Mouse (Mus musculus): ENCODE results near the gene Prex1. TPM values are rescaled to one million over a fixed set of nuclear protein-coding genes. Genes with fewer than 3 reads are reported as not detected.
"Not testable (repeated sequence)": the region's sequence is repeated elsewhere in the genome, so short reads cannot be mapped to it uniquely, and the experiment has no call there.

Prex1 gene
- 15.8 and 20.1 TPM in 2 replicates for polyA plus RNA-seq (2012; rRNA removed)

- under 1% methylated on average over 69 of the region's 69 CpGs for WGBS
- Histone ChIP-seq H3K27me3 (ENCODE audit: control insufficient read depth, insufficient read depth, low read length) (peaks cover 13% of the 10 kb centered on the region), H3K4me1 (ENCODE audit: control insufficient read depth, insufficient read depth, insufficient read length, low read length) (peaks cover 7% of the 10 kb centered on the region), H3K27ac (ENCODE audit: insufficient read depth, low read depth, low read length) (peak within 1 kb of the TSS; percentile 50), H3K4me3 (ENCODE audit: low read depth, low read length) (peak within 1 kb of the TSS; percentile 79), H3K36me3 (ENCODE audit: control insufficient read depth, insufficient read depth, low read length) (no peaks in the 10 kb centered on the region)
- no peak for TF ChIP-seq CTCF (IDR thresholded peaks at IDR 0.05; ENCODE audit: extremely low read depth, insufficient read length, insufficient replicate concordance, low read depth, low read length)
- no peak; the same call in 1 of the 2 replicates for TF ChIP-seq POLR2A (IDR thresholded peaks at IDR 0.05; ENCODE audit: low read depth, low read length)
Measured at GRCm38 (mm10) chr2:166713690-166714426, at the start of gene Prex1. TSS of gene Prex1 (minus strand) at chr2:166713832.

GRCm38 (mm10) chr2:166757969-166758368 lies 44.3 kb upstream of the Prex1 start:
- WGBS = 15% methylated on average over 3 of the region's 3 CpGs
- no peak overlapping the region for H3K27ac ChIP-seq (ENCODE audit: insufficient read depth, low read depth, low read length)
- TF ChIP-seq CTCF (IDR thresholded peaks at IDR 0.05; ENCODE audit: extremely low read depth, insufficient read length, insufficient replicate concordance, low read depth, low read length) (no peak), POLR2A (IDR thresholded peaks at IDR 0.05; ENCODE audit: low read depth, low read length) (no peak)

GRCm38 (mm10) chr2:166754760-166755159 lies 41.1 kb upstream of the Prex1 start:
- no peak for TF ChIP-seq CTCF (IDR thresholded peaks at IDR 0.05; ENCODE audit: extremely low read depth, insufficient read length, insufficient replicate concordance, low read depth, low read length)
- TF ChIP-seq POLR2A (IDR thresholded peaks at IDR 0.05; ENCODE audit: low read depth, low read length) = no peak
- H3K36me3 ChIP-seq (ENCODE audit: control insufficient read depth, insufficient read depth, low read length) = no peaks in the 10 kb centered on the region
- WGBS = 81% methylated on average over 7 of the region's 7 CpGs
- no peaks in the 10 kb centered on the region for H3K27me3 ChIP-seq (ENCODE audit: control insufficient read depth, insufficient read depth, low read length)
- no peak overlapping the region for H3K27ac ChIP-seq (ENCODE audit: insufficient read depth, low read depth, low read length)
- H3K4me1 ChIP-seq (ENCODE audit: control insufficient read depth, insufficient read depth, insufficient read length, low read length) = no peaks in the 10 kb centered on the region
- no peak overlapping the region for H3K4me3 ChIP-seq (ENCODE audit: low read depth, low read length)

More at GRCm38 (mm10) chr2:166757969-166758368, 44.3 kb upstream of the Prex1 start:
- H3K36me3 ChIP-seq (ENCODE audit: control insufficient read depth, insufficient read depth, low read length) = no peaks in the 10 kb centered on the region
- no peak overlapping the region for H3K4me3 ChIP-seq (ENCODE audit: low read depth, low read length)
- H3K4me1 ChIP-seq (ENCODE audit: control insufficient read depth, insufficient read depth, insufficient read length, low read length) = no peaks in the 10 kb centered on the region
- no peaks in the 10 kb centered on the region for H3K27me3 ChIP-seq (ENCODE audit: control insufficient read depth, insufficient read depth, low read length)

- TF ChIP-seq POLR2A (IDR thresholded peaks at IDR 0.05; ENCODE audit: low read depth, low read length) (no peak), CTCF (IDR thresholded peaks at IDR 0.05; ENCODE audit: extremely low read depth, insufficient read length, insufficient replicate concordance, low read depth, low read length) (no peak)
- Histone ChIP-seq H3K27ac (ENCODE audit: insufficient read depth, low read depth, low read length) (no peak overlapping the region), H3K4me1 (ENCODE audit: control insufficient read depth, insufficient read depth, insufficient read length, low read length) (no peaks in the 10 kb centered on the region), H3K36me3 (ENCODE audit: control insufficient read depth, insufficient read depth, low read length) (no peaks in the 10 kb centered on the region), H3K4me3 (ENCODE audit: low read depth, low read length) (no peak overlapping the region), H3K27me3 (ENCODE audit: control insufficient read depth, insufficient read depth, low read length) (no peaks in the 10 kb centered on the region)
- 27% methylated on average over 4 of the region's 4 CpGs for WGBS
Measured at GRCm38 (mm10) chr2:166754194-166754593, 40.6 kb upstream of the Prex1 start.

- H3K4me1 ChIP-seq (ENCODE audit: control insufficient read depth, insufficient read depth, insufficient read length, low read length) = no peaks in the 10 kb centered on the region; the same call in 1 of the 2 replicates
Measured at GRCm38 (mm10) chr2:166750620-166751191, 37.1 kb upstream of the Prex1 start.

GRCm38 (mm10) chr2:166746261-166746913 lies 32.8 kb upstream of the Prex1 start:
- not testable (repeated sequence) for H3K27ac ChIP-seq (ENCODE audit: insufficient read depth, low read depth, low read length); H3K4me1 ChIP-seq (ENCODE audit: control insufficient read depth, insufficient read depth, insufficient read length, low read length); H3K4me3 ChIP-seq (ENCODE audit: low read depth, low read length); H3K27me3 ChIP-seq (ENCODE audit: control insufficient read depth, insufficient read depth, low read length); H3K36me3 ChIP-seq (ENCODE audit: control insufficient read depth, insufficient read depth, low read length)
- 30% methylated on average over 14 of the region's 14 CpGs for WGBS

More at GRCm38 (mm10) chr2:166750620-166751191, 37.1 kb upstream of the Prex1 start:
- 75% methylated on average over 6 of the region's 6 CpGs for WGBS
- TF ChIP-seq POLR2A (IDR thresholded peaks at IDR 0.05; ENCODE audit: low read depth, low read length) (no peak), CTCF (IDR thresholded peaks at IDR 0.05; ENCODE audit: extremely low read depth, insufficient read length, insufficient replicate concordance, low read depth, low read length) (no peak)
- H3K36me3 ChIP-seq (ENCODE audit: control insufficient read depth, insufficient read depth, low read length) = no peaks in the 10 kb centered on the region
- no peak overlapping the region for H3K27ac ChIP-seq (ENCODE audit: insufficient read depth, low read depth, low read length)
- H3K27me3 ChIP-seq (ENCODE audit: control insufficient read depth, insufficient read depth, low read length) = no peaks in the 10 kb centered on the region
- H3K4me3 ChIP-seq (ENCODE audit: low read depth, low read length) = no peak overlapping the region

- 75% methylated on average over 9 of the region's 9 CpGs for WGBS
- Histone ChIP-seq H3K4me1 (ENCODE audit: control insufficient read depth, insufficient read depth, insufficient read length, low read length) (no peaks in the 10 kb centered on the region; the same call in 1 of the 2 replicates), H3K4me3 (ENCODE audit: low read depth, low read length) (no peak overlapping the region), H3K36me3 (ENCODE audit: control insufficient read depth, insufficient read depth, low read length) (no peaks in the 10 kb centered on the region), H3K27ac (ENCODE audit: insufficient read depth, low read depth, low read length) (no peak overlapping the region), H3K27me3 (ENCODE audit: control insufficient read depth, insufficient read depth, low read length) (no peaks in the 10 kb centered on the region)
- TF ChIP-seq CTCF (IDR thresholded peaks at IDR 0.05; ENCODE audit: extremely low read depth, insufficient read length, insufficient replicate concordance, low read depth, low read length) = no peak
- TF ChIP-seq POLR2A (IDR thresholded peaks at IDR 0.05; ENCODE audit: low read depth, low read length) = no peak
Measured at GRCm38 (mm10) chr2:166745849-166746248, 32.2 kb upstream of the Prex1 start.

All from small intestine, adult 2 months (tissue).